Mouse (Mus musculus) skeletal muscle tissue, adult 2 months (tissue): ENCODE measurements around the gene C1s1.
"Not testable (repeated sequence)": the region's sequence is repeated elsewhere in the genome, so short reads cannot be mapped to it uniquely, and the experiment has no call there.

Experiments used
- DNase-seq: peaks from one replicate; pipeline ENCODE4 v3.0.0-alpha.2; 2012; ENCODE audit warnings: low read depth, low spot score

The C1s1 gene

DNA sequence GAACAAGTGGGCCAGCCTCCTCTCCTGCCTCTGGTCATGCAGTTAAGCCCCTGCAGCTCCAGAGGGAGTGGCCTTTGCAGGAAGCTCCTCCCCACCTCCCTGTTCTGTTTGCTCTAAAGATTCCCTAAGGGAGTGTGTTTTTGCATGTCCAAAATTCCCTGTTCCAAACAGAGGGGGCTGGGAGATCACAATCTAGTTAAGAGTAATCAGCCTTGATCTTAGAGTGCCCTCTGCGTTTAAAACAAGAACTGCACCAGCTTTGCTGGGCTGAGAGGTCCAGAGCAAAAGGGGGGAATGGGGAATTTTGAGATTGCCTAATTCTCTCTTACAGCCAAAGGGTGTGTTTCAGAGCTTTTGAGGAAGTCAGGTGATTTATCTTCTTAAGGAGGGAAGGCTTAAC lies at the start of gene C1s1:
C1s1 (minus strand) TSS at position 76 of the 400 bp plus-strand sequence.
- DNase-seq, result peak; percentile 48

DNA sequence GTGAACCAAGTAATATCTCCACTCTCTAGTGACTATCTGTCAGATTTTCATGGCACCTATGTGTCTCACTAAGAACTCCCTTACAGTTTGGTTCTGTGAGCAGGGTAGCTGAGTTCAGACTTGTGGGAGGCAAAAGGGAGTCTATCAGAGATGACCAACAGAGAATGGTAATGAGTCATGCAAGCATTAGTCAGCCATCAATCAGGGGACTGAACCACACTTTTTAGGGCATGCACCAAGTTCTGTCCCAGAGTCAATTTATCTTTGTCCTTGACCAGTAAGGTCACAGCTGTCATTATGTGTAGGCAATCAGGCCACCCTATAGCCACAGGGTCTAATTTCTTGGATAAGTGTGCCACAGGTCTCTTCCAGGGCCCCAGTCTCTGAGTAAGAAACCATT lies 46.6 kb upstream of the C1s1 start:
- no peak for DNase-seq

DNA sequence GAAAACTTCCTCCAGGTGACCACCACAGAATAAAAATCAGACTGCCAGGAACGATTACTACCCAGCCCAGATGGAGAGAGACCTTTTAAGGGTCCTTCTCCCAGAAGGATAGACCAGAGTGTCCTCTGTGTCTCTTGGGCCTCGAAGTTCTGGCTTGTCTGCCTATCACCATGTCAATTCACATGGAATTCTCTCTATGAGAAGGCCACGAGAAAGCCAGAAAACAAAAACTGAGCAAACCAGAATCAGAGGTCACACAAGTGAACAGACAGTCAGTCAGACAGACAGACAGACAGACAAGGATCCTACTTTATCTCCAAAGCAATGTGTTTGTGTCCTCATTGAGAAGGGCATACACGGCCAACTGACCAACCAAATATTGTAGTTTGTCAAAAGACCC lies 44.1 kb upstream of the C1s1 start:
- no peak for DNase-seq

DNA sequence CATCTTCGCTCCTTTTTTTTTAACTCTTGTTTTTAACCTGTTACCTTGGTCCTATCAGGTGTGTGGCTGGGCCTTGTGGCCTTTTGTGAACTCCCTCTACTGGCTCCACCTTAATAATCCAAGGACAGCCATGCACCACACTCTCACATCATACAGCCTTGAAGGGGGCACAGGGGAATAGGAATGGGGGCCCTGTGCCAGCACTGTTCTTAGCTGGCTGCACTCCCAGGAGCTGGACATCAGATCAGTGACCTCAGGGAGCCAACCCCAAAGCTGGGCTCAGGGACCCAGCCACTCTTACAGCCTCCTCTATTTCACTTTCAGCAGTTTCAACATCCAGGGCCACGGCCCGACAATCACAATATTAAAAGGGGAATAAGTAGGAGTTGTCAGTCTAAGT lies 43.6 kb upstream of the C1s1 start:
- peak; percentile 48 for DNase-seq

DNA sequence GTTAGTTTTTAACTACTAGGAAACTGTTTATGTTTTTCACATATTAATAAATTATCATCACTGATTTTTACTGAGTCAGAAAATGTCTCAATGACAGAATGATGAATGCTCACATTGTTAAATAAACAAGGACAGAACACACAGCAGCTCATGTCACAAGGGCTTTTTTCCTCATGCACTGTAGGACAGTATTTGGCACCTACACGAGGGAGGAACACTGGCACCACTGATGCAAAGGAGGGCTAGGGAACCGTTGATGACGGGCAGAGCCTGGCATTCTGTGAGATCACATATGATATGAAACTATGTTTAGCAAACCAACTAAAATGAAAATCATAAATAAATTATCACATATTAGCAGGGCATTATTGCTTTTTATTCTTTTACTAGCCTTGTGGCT lies 42.8 kb upstream of the C1s1 start:
- no peak for DNase-seq

DNA sequence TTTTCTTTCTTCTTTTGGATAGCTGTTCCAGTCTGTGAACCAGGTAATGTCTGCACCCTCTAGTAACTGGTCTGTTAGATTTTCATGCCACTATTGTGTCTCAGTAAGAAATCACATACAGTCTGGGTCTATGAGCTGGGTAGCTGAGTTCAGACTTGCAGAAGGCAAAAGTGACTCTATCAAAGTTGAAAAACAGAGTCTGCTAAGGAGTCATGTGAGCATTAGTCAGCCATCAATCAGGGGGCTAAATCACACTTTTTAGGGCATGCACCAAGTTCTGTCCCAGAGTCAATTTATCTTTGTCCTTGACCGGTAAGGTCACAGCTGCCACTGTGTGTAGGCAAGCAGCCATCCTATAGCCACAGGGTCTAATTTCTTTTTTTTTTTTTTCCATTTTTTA lies 40.1 kb upstream of the C1s1 start:
- no peak for DNase-seq

DNA sequence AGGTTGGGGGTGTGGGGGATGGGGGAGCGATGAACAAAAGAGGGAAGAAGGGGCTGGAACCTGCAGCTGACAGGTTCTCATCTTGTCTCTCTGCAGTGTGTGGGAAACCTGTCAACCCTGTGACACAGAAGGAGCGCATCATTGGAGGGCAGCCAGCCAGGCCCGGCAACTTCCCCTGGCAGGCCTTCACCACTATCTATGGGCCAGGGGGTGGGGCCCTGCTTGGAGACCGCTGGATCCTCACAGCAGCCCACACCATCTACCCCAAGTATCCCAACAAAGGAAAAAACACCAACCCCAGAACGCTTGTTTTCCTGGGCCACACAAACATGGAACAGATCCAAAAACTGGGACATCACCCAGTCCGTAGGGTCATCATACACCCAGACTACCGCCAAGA lies 38.0 kb upstream of the C1s1 start:
- DNase-seq, result not testable (repeated sequence)

DNA sequence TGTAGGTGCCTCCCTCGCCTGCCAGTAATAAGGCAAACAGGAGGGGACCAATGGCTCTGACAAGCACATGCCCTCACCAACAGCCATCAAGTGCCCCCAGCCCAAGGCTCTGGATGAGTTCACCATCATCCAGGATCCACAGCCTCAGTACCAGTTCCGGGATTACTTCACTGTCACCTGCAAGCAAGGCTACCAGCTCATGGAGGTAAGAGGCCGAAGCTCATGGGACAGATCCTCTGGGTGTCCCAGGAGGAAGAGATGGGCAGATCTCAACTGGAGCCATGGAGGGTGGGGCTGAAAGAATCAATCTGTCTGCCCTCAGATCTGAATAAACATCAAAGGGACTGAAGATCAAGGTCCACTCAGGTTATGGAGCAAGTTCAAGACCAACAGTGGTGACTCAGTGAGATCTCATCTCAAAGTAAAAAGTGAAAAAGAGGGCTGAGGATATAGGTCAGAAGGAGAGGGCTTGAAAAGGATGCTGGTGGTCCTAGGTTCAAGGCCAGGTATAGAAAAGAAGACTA lies 33.1 kb upstream of the C1s1 start:
- not testable (repeated sequence) for DNase-seq

DNA sequence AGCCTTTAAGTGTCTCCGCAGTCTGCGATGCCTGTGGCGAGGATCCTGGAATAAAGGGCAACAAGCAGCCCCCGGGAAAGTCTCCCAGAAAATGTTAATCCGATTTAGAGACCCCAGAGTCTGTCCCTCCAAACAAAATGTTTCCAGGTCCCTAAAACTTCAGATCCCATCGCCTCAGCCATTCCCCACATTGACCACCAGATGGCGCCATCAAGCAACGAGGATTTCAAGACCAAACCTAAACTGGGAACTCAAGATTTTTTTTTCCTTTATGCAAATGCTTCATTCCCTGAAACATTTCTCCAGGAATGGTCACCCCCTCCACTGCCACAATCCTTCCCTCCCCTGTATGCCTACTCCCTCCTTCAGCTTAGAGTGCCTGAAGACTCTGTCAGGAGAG lies 27.9 kb upstream of the C1s1 start, which contains the start of gene C1rb:
C1rb (plus strand) TSS at position 269 of the 400 bp plus-strand sequence.
- peak; percentile 18 for DNase-seq

DNA sequence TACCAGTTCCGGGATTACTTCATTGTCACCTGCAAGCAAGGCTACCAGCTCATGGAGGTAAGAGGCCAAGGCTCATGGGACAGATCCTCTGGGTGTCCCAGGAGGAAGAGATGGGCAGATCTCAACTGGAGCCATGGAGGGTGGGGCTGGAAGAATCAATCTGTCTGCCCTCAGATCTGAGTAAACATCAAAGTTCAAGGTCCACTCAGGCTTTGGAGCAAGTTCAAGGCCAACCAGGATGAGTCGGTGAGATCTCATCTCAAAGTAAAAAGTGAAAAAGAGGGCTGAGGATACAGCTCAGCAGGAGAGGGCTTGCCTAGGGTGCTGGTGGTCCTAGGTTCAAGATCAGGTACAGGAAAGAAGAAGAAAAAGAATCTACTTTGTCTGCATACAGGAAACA lies 19.5 kb upstream of the C1s1 start:
- not testable (repeated sequence) for DNase-seq

DNA sequence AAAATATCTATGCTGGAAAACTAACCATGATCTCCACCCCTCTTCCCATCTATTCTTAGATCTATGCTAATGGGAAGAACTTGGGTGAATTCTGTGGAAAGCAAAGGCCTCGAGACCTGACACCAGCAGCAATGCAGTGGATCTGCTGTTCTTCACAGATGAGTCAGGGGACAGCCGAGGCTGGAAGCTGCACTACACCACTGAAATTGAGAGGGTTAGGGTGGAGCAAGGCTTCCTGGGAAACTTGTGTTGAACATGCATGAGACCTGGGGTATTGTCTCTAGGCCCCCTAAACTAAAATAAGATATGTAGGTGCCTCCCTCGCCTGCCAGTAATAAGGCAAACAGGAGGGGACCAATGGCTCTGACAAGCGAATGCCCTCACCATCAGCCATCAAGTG lies 19.0 kb upstream of the C1s1 start:
- DNase-seq, result not testable (repeated sequence)

DNA sequence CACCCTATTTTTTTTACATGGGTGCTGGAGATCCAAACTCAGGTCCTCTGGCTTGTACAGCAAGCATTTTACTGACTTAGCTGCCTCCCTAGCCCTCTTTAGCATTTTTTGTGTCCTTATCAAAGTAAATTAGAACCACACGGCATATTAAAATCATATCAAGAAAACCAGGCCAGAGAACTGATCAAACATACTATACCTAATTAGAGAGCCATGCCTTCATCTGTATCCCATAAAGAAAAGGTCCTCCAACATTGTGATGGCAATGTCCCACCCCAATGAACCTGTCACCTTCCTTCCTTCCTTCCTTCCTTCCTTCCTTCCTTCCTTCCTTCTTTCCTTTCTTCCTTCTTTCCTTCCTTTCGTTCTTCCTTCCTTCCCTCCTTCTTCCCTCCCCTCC lies 13.8 kb upstream of the C1s1 start:
- DNase-seq, result not testable (repeated sequence)

DNA sequence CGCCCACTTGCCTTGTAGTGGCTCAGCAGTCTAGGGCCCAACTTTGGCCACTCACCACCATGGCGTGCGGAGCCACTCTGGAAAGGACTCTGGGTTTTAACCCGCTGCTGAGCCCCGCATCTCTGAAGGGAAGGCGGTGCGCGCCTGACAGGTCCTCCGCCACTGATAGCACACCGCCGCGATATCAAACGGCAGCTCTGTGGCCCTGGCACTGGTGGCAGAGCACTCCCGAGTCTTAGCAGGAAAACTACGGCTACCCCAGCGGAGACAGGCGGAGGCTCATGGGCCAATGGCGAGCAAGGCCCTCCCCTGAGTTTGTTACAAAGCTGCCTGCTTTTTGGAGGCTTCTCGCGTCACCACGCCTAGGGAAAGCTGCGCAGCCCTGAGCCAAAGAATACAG lies 10.6 kb upstream of the C1s1 start:
- DNase-seq, result no peak

DNA sequence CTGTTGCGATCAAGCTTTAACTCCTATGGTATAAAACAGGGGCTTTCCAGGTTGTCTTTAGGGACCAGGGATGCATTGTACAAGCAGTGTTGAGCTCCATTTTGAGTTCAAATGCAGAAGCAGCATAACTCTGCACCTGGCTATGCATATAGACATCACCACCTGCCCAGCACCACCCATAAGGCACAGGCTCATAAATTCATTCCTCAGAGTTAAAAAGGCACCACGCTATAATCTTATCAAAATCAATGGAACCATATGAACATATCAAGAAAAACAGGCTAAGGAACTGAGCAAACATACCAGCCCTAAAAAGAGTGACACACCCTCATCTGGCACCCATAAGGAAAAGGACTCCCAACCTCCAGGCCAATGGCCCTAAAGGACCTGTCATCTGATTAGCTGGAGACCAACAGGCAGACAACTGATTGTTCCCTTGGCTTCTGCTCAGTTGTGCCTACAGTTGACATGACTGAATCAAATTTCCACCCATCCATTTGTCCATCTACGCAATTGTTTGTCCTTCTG lies 6.9 kb upstream of the C1s1 start:
- DNase-seq, result no peak

DNA sequence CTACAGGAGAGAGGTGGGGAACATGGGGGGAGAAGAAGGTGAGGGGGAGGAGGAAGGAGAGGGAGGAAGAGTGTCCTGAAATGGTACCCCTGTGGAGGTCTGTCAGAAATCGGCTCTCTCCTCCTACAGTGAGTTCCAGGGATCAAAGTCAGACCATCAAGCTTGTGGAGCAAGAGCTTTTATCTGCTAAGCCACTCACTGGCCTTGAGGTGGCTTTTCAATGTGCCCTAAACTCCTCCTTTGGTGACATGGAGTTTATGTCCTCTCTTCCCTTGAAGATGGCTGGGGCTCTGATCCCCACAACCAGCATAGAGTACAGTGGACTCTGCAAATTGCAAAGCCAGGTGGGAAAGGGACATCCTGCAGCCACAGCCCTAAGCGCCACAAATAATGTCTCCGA lies 5.8 kb upstream of the C1s1 start:
- DNase-seq, result not testable (repeated sequence)

DNA sequence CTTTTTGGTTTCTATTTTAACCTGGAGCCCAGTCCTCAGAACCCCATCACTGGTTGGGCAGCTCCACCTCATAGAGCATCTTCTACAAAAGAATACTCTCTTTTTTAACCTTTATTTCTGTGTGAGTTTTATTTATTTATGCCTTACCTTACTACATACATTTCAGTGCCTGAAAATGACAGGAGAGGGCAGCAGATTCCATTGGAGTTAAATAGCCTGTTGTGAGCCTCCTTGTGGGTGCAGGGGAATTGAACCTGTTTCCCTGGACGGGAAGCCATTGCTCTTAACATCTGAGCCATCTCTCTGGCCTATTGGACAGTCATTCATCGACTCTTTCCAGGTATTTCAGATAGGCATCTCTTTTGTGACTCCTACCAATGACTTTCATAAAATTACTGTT lies 3.3 kb upstream of the C1s1 start:
- no peak for DNase-seq

DNA sequence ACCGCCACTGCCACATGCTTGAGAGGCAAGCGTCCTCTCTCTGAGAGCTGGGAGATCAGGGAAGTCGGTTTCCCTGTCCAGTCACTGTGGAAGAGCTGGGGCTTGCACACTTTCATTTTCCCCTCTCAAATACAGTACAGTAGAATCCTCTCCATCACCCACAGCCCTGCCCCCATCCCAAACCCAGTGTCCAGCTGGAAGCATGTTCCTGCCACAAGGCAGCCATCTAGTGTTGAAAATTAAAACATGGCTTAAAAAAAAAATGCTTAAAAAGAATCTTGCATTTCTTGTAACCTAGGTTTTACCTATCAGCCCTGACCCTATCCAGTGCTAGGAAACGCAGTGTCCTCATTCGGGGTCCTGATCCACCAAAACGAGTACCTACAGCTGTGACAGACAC lies 2.3 kb upstream of the C1s1 start:
- no peak for DNase-seq

DNA sequence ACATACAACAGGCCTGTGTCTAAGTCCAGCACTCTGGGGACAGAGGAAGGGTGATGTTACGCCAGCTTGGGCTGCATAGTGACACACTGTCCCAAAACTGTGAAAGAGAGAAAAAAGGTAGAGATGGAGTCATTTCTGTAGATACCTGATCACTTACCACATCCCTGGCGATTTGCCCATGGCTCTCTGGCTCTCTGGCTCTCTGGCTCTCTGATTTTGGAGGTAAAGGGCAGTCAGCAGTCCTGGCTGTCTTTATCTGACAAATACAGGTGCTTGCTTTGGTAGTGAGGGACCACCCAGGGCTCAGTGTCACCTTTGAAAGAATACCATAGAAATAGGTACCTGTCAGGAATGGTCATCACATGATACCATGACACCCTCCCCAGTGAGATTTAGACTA lies 983 bp downstream of the C1s1 start:
- not testable (repeated sequence) for DNase-seq

DNA sequence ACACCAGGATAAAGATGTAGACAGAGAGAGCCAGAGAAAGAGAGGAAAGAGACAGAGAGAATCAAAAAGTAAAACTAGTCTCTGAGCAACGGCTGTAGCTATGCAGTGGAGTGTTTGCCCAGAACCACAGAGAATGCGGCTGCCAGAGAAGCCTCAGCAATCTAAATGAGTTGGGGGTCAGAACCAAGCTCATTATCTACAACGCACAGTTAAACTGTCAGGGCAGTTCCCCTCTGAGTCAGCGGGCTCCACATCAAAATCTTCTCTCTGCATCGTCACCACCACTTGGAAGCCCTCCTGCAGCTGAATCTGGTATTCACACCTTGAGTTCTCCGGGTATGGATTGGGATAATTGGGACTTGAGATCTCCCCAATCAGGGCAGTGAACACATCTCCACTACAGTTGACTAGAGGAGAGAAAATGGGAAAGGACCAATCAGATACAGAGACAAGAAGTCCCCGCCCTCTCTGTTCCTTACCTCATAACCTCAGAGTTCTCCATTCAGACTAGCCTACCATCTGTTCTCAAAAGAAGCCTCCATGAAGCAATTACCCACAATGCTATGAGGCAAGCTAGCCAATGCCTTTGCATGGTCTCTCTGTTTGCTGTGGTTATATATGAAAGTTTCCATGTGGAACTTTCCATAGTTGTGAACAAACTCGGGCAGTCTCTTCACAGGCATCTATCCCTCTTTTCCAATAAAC lies 5.9 kb downstream of the C1s1 start:
- not testable (repeated sequence) for DNase-seq

DNA sequence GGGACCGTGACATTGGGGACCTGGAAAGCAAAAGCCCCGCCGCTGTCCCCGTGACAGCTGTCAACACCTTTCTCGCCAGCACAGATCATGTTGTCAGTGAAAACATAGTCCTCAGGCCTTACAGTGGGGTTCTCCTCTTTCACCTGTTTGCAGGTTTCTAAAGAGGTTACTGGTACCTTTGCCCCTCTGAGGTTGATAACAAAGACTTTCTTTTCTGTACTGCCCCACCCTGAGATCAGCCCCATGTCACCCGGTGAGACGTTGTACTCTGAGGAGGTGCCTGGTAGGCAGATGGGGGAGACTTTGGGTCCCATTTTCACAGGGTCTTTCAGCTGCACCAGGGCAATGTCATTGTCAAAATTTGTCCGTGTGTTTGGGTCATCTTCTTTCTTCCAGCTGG lies 11.1 kb downstream of the C1s1 start:
- no peak for DNase-seq

DNA sequence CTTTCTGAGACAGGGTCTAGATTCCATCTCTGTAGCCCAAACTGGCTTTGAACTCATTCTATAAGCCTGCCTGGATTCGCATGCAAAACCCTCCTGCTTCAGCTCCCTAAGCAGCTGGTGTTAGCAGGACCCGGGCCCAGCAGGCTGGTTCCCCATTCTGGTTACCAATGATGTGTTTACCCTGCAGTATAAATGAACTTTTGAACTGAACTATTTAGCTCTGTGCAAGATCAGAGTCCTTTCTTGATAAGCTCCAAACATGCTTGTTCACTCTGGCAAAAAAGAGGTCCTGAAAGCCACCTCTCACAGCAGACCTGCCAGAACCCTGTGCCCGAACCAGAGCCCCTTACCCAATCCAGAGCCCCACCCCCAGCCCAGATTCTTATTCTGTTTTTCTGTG lies 14.3 kb downstream of the C1s1 start:
- DNase-seq, result no peak

DNA sequence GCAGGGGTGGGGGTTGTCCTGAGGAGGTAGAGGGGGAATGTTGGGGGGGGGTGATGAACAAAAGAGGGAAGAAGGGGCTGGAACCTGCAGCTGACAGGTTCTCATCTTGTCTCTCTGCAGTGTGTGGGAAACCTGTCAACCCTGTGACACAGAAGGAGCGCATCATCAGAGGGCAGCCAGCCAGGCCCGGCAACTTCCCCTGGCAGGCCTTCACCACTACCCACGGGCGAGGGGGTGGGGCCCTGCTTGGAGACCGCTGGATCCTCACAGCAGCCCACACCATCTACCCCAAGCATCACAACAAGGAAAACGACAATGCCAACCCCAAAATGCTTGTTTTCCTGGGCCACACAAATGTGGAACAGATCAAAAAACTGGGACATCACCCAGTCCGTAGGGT lies 20.1 kb downstream of the C1s1 start:
- DNase-seq, result not testable (repeated sequence)

DNA sequence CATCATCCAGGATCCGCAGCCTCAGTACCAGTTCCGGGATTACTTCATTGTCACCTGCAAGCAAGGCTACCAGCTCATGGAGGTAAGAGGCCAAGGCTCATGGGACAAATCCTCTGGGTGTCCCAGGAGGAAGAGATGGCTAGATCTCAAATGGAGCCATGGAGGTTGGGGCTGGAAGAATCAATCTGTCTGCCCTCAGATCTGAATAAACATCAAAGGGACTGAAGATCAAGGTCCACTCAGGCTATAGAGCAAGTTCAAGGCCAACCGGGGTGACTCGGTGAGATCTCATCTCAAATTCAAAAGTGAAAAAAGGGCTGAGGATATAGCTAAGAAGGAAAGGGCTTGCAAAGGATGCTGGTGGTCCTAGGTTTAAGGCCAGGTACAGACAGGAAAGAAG lies 24.4 kb downstream of the C1s1 start:
- DNase-seq, result not testable (repeated sequence)
